Mouse (Mus musculus): Measurements from ENCODE around the gene Gm4846. TPM values are rescaled to one million over a fixed set of nuclear protein-coding genes. Genes with fewer than 3 reads are reported as not detected.

Gm4846 gene
- polyA plus RNA-seq, 1 experiment from 2014 or later = not detected

GRCm38 (mm10) chr1:166439426-166439825 is 58.0 kb downstream of the Gm4846 start:
- no peaks in the 10 kb centered on the region for H3K36me3 ChIP-seq (ENCODE audit: control insufficient read depth, insufficient read depth, low read length)
- no peak overlapping the region for H3K9ac ChIP-seq (ENCODE audit: low read length)
- no peaks in the 10 kb centered on the region for H3K9me3 ChIP-seq (ENCODE audit: control insufficient read depth, low read length)
- no peak for DNase-seq (ENCODE audit: low spot score, missing footprints)
- no peak overlapping the region for H3K27ac ChIP-seq (ENCODE audit: low read depth, low read length)
- 74% methylated on average over 6 of the region's 6 CpGs for WGBS
- no peak for ATAC-seq (ENCODE audit: low FRiP score)
- H3K27me3 ChIP-seq (ENCODE audit: control insufficient read depth, insufficient read depth, low read length) = no peaks in the 10 kb centered on the region
- H3K4me1 ChIP-seq (ENCODE audit: control insufficient read depth, insufficient read depth, low read length) = no peaks in the 10 kb centered on the region
- no peak overlapping the region for H3K4me3 ChIP-seq (ENCODE audit: low read depth, low read length)
- H3K4me2 ChIP-seq = no peak overlapping the region

Other genes starting within 250 kb of the Gm4846 start
- gene Ildr2, start 243.4 kb downstream of the Gm4846 start, polyA plus RNA-seq (2014; fragmentation: Nextera tagmentation; extraction: Ambion mirVana) = 12.2 and 12.8 TPM in 2 replicates
- 70.5 and 73.5 TPM in 2 replicates for gene Tada1, start 118.5 kb downstream of the Gm4846 start, polyA plus RNA-seq (2014; fragmentation: Nextera tagmentation; extraction: Ambion mirVana)
- 39.8 and 41.6 TPM in 2 replicates for gene Pogk, start 87.7 kb downstream of the Gm4846 start, polyA plus RNA-seq (2014; fragmentation: Nextera tagmentation; extraction: Ambion mirVana)
- not detected in 2 replicates for gene Gm4847, start 150.1 kb upstream of the Gm4846 start, polyA plus RNA-seq (2014; fragmentation: Nextera tagmentation; extraction: Ambion mirVana)
- gene Fmo9, start 184.3 kb upstream of the Gm4846 start, polyA plus RNA-seq (2014; fragmentation: Nextera tagmentation; extraction: Ambion mirVana) = not detected in 2 replicates